ENCODE assay signal across 16 mouse cellular contexts in the genomic region with DNA sequence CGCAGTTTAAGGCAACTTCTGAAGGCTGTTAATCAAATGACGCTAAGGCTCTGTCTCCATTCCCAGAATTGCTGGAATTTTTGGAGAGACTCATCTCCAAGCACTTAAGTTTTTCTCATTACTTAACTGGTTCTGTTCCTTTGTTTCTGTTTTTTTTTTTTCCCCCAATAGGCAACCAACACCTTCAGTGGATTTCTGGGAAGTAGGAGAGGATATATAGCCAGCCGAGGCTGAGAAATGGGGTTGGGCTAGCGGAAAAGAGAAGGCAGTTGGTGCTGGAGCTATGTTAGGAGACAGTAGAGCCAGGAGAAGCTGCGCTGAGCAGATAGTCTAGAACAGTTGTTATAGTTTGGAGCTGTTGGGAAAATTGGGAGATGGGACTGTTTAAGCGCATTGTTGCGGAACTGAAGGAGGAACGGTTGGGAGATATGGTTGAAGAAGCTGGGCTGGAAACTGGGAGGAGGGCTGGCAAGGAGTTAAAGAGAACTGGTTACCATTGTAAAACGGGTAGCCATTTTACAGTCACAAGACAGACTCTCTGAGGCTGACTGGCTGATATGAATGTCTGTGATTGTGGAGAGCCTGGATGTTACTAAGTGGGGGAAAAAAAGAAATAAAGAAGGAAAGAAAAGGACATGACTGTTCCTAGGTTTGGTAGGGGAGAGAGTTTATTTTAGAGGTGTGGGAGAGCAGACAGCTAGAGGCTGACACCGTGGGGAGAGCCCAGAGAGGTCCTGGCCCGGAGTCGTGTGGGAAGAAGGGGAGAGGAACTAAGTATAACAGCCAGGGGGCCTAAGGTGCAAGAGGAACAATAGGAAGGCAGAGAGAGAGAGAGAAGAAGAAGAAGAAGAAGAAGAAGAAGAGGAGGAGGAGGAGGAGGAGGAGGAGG. TPM values are rescaled to one million over a fixed set of nuclear protein-coding genes. Genes with fewer than 3 reads are reported as not detected.
DNase-seq lines count a peak whose midpoint lies in the region; ATAC-seq and TF ChIP-seq lines count a peak whose summit lies in the region.
"Had no signal": no experiment of that assay in that cellular context is flagged by ENCODE, and none has a peak within 500 bp of the region (broad histone marks: within the 10 kb centered on the region; RNA-seq: fewer than 3 reads in every experiment).

No protein-coding gene starts in this region.

- intact Hi-C loops in heart, postnatal 25 days (cut with DNase I) = no loop called here

- TF ChIP-seq EP300 in ES-Bruce4 (IDR thresholded peaks at IDR 0.05; ENCODE audit: insufficient read depth, low read depth, low read length) = no peak

- H3K9me3 ChIP-seq in heart, embryonic 15.5 days (replicated peaks) = no peaks in the 10 kb centered on the region
- no peaks in the 10 kb centered on the region; the same call in 1 of the 2 replicates for H3K9me3 ChIP-seq in liver, embryonic 13.5 days (replicated peaks)
- H3K9me3 ChIP-seq in ES-Bruce4 (replicated peaks; ENCODE audit: control insufficient read depth, insufficient read depth, low read length, poor library complexity, severe bottlenecking) = peaks cover 11% of the 10 kb centered on the region
- H3K9me3 ChIP-seq: limb, embryonic 15.5 days had no signal

- no peak overlapping the region for H3K4me3 ChIP-seq in heart, embryonic 15.5 days
- no peak overlapping the region for H3K4me3 ChIP-seq in liver, embryonic 13.5 days (replicated peaks)
- H3K4me3 ChIP-seq in ES-Bruce4 (ENCODE audit: low read depth, low read length) = peak overlapping the region; percentile 63
- H3K4me3 ChIP-seq: embryonic facial prominence, embryonic 10.5 days; limb, embryonic 15.5 days had no signal

- DNase-seq in heart, postnatal 25 days (ENCODE audit: low spot score) = no peak
- DNase-seq in liver, embryonic 13.5 days = no peak
- DNase-seq in liver = no peak
- DNase-seq in R1 (ENCODE audit: low read depth, low spot score) = peak; percentile 78
- DNase-seq in adrenal gland, postnatal 14 days = no peak
- DNase-seq: cerebellum, adult 2 months; gastrocnemius, postnatal 14 days; kidney, adult 18-20 months; liver, postnatal 0 days; right cerebral cortex, postnatal 25 days had no signal

- ATAC-seq in heart, embryonic 15.5 days (replicated peaks; ENCODE audit: insufficient number of reproducible peaks, insufficient read depth, low FRiP score, low read depth) = no peak
- ATAC-seq in liver, embryonic 13.5 days (ENCODE audit: low read depth) = no peak
- ATAC-seq: hindbrain, postnatal 0 days; liver, postnatal 0 days had no signal

- no peak overlapping the region for H3K4me2 ChIP-seq in heart, embryonic 15.5 days
- H3K4me2 ChIP-seq in liver, embryonic 13.5 days = no peak overlapping the region
- H3K4me2 ChIP-seq: limb, embryonic 15.5 days; midbrain, embryonic 11.5 days had no signal

- peak overlapping the region; percentile 10; the same call in 1 of the 2 replicates for H3K27ac ChIP-seq in heart, embryonic 15.5 days
- 0 out of 2 replicates have a peak overlapping the region, but pooled peaks have one; percentile 29 for H3K27ac ChIP-seq in liver, embryonic 13.5 days
- H3K27ac ChIP-seq in ES-Bruce4 (ENCODE audit: insufficient read depth, low read length) = peak overlapping the region; percentile 97
- H3K27ac ChIP-seq: embryonic facial prominence, embryonic 10.5 days; hindbrain, postnatal 0 days; limb, embryonic 15.5 days had no signal

- WGBS in heart, embryonic 15.5 days = 55% methylated on average over 12 of the region's 12 CpGs
- 56% methylated on average over 12 of the region's 12 CpGs for WGBS in liver, embryonic 13.5 days (ENCODE audit: insufficient replicate concordance)

- no peaks in the 10 kb centered on the region for H3K27me3 ChIP-seq in heart, embryonic 15.5 days
- H3K27me3 ChIP-seq in liver, embryonic 13.5 days = no peaks in the 10 kb centered on the region
- H3K27me3 ChIP-seq in ES-Bruce4 (ENCODE audit: control insufficient read depth, insufficient read depth, low read length, poor library complexity, severe bottlenecking) = no peaks in the 10 kb centered on the region
- H3K27me3 ChIP-seq: limb, embryonic 15.5 days had no signal

- no peak for TF ChIP-seq POLR2A in ES-Bruce4 (IDR thresholded peaks at IDR 0.05; ENCODE audit: insufficient read depth, low read length)

- H3K9ac ChIP-seq in heart, embryonic 15.5 days = no peak overlapping the region
- H3K9ac ChIP-seq in liver, embryonic 13.5 days = no peak overlapping the region
- peak overlapping the region; percentile 83 for H3K9ac ChIP-seq in ES-Bruce4 (ENCODE audit: low read depth, poor library complexity, severe bottlenecking)
- H3K9ac ChIP-seq: limb, embryonic 15.5 days; liver, postnatal 0 days had no signal

- peaks cover 10% of the 10 kb centered on the region; the same call in 1 of the 2 replicates for H3K4me1 ChIP-seq in heart, embryonic 15.5 days (replicated peaks)
- H3K4me1 ChIP-seq in liver, embryonic 13.5 days (replicated peaks) = peaks cover 22% of the 10 kb centered on the region
- peaks cover 1% of the 10 kb centered on the region for H3K4me1 ChIP-seq in ES-Bruce4 (ENCODE audit: control insufficient read depth, insufficient read depth, low read length)
- H3K4me1 ChIP-seq: limb, embryonic 15.5 days had no signal

- no peaks in the 10 kb centered on the region for H3K36me3 ChIP-seq in heart, embryonic 15.5 days
- H3K36me3 ChIP-seq in liver, embryonic 13.5 days = no peaks in the 10 kb centered on the region
- H3K36me3 ChIP-seq in ES-Bruce4 (ENCODE audit: control insufficient read depth, insufficient read depth, low read length, poor library complexity, severe bottlenecking) = no peaks in the 10 kb centered on the region
- H3K36me3 ChIP-seq: embryonic facial prominence, embryonic 10.5 days; limb, embryonic 15.5 days had no signal

- no peak for TF ChIP-seq CTCF in ES-Bruce4 (IDR thresholded peaks at IDR 0.05; ENCODE audit: low read depth, low read length)

RNA-seq across cellular contexts. Expression of gene Zfp280b, which starts 5.1 kb away (rescaled TPM):
- 10.1 and 14.0 TPM in 2 replicates for polyA plus RNA-seq in heart, embryonic 15.5 days (2015; fragmentation: Nextera tagmentation; extraction: Ambion mirVana)
- total RNA-seq in heart, postnatal 25 days (2021) = 1 to 10 TPM; 7.7 to 8.1 TPM
- polyA plus RNA-seq in liver, embryonic 13.5 days (2015; fragmentation: Nextera tagmentation; extraction: Ambion mirVana) = 12.7 and 15.9 TPM in 2 replicates
- 59.7 and 63.2 TPM in 2 replicates for polyA plus RNA-seq in ES-Bruce4 (2011; ENCODE audit: insufficient read depth, insufficient read length, low read depth, missing spikeins)
- total RNA-seq in adrenal gland, postnatal 14 days (2021) = 8.8 and 11.5 TPM in 2 replicates

Comparison
In these comparisons a context has a peak if more than half of its experiments do, and no peak if none do; other contexts are left out.
1. H3K27ac ChIP-seq: peak in every context shown above with its lines; median percentile 97 in ES-Bruce4; 29 in liver, embryonic 13.5 days; 10 in heart, embryonic 15.5 days.